Mouse (Mus musculus) c-Kit-positive CD71-positive TER-119-negative erythroid progenitor cells, embryonic 14.5 days (primary cell): ENCODE measurements around the gene Gadd45a.

ENCODE experiments used
- DNase-seq: peaks from one replicate; pipeline ENCODE4 v3.0.0-alpha.2; 2013; ENCODE audit warnings: low read depth

Gadd45a gene

DNA sequence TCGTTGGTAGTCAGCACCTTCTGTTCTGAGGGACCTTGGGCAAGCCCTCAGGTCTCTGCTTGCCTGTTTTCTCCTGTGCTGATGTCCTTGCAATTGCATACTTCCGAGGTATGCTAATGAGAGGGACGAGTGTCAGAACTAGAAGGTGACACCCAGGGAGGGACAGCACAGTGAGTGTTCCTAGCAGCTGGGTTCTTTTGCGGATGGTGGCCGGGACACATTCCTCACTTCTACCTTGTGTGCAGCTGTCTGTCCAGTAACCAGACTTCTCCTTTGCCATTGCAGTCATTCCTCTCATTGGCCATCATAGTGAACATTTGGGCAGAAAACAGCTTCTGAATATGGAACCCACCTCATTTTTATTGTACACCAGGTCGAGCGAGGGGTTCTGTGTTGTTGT, 51.8 kb downstream of the Gadd45a start:
- DNase-seq = no peak
